Mouse (Mus musculus): ENCODE measurements around the gene Morc3. TPM values are rescaled to one million over a fixed set of nuclear protein-coding genes. Genes with fewer than 3 reads are reported as not detected.
"Not testable (repeated sequence)": the region's sequence is repeated elsewhere in the genome, so short reads cannot be mapped to it uniquely, and the experiment has no call there.

Gene Morc3
- total RNA-seq, 2 experiments from 2014 or later: 16.9 to 21.0 TPM

- intact Hi-C loops (cut with DNase I): loop anchor here (2.0 kb wide), 1 partner anchor 14 kb away; no protein-coding TSS in a partner anchor
- DNase-seq (ENCODE audit: low spot score): no peak
These were observed 15.1 kb upstream of the Morc3 start for GRCm38 (mm10) chr16:93816861-93817260.

- no peak for DNase-seq (ENCODE audit: low spot score)
- intact Hi-C loops (cut with DNase I): loop anchor here (2.0 kb wide), 1 partner anchor 13 kb away; no protein-coding TSS in a partner anchor
These were observed 14.6 kb upstream of the Morc3 start for GRCm38 (mm10) chr16:93817371-93817770.

- intact Hi-C loops (cut with DNase I): no loop called here
- DNase-seq (ENCODE audit: low spot score): no peak
These were observed 13.1 kb upstream of the Morc3 start for GRCm38 (mm10) chr16:93818691-93819324.

- no peak for DNase-seq (ENCODE audit: low spot score)
- intact Hi-C loops (cut with DNase I): no loop called here
These were observed 12.6 kb upstream of the Morc3 start for GRCm38 (mm10) chr16:93819325-93819696.

- DNase-seq (ENCODE audit: low spot score): no peak
- intact Hi-C loops (cut with DNase I): no loop called here
These were observed 11.9 kb upstream of the Morc3 start for GRCm38 (mm10) chr16:93820040-93820439.

- intact Hi-C loops (cut with DNase I): no loop called here
- no peak for DNase-seq (ENCODE audit: low spot score)
These were observed 10.2 kb upstream of the Morc3 start for GRCm38 (mm10) chr16:93821706-93822105.

- not testable (repeated sequence) for DNase-seq (ENCODE audit: low spot score)
These were observed 9.3 kb upstream of the Morc3 start for GRCm38 (mm10) chr16:93822433-93823225.

GRCm38 (mm10) chr16:93824799-93825198, 7.1 kb upstream of the Morc3 start:
- intact Hi-C loops (cut with DNase I): no loop called here
- DNase-seq (ENCODE audit: low spot score): no peak

More at GRCm38 (mm10) chr16:93822433-93823225, 9.3 kb upstream of the Morc3 start:
- intact Hi-C loops (cut with DNase I): not testable (repeated sequence)

- intact Hi-C loops (cut with DNase I): no loop called here
- no peak for DNase-seq (ENCODE audit: low spot score)
These were observed 6.5 kb upstream of the Morc3 start for GRCm38 (mm10) chr16:93825463-93825862.

GRCm38 (mm10) chr16:93826054-93826453, 5.9 kb upstream of the Morc3 start:
- intact Hi-C loops (cut with DNase I): no loop called here
- DNase-seq (ENCODE audit: low spot score): no peak

- intact Hi-C loops (cut with DNase I); DNase-seq (ENCODE audit: low spot score): not testable (repeated sequence)
These were observed 5.4 kb upstream of the Morc3 start for GRCm38 (mm10) chr16:93826478-93826877.

GRCm38 (mm10) chr16:93826909-93827308, 5.0 kb upstream of the Morc3 start:
- DNase-seq (ENCODE audit: low spot score): no peak
- intact Hi-C loops (cut with DNase I): no loop called here

- intact Hi-C loops (cut with DNase I): no loop called here
- no peak for DNase-seq (ENCODE audit: low spot score)
These were observed 2.4 kb upstream of the Morc3 start for GRCm38 (mm10) chr16:93829526-93829925.

GRCm38 (mm10) chr16:93830071-93830470, 1.9 kb upstream of the Morc3 start:
- intact Hi-C loops (cut with DNase I): loop anchor here (2.0 to 5.0 kb wide), 2 partner anchors 13 to 52 kb away; partner anchors contain the start of gene Chaf1b
- DNase-seq (ENCODE audit: low spot score): no peak

GRCm38 (mm10) chr16:93830916-93831315, 1.0 kb upstream of the Morc3 start:
- DNase-seq (ENCODE audit: low spot score): no peak
- intact Hi-C loops (cut with DNase I): loop anchor here (2.0 to 5.0 kb wide), 2 partner anchors 14 to 51 kb away; partner anchors contain the start of gene Chaf1b

- DNase-seq (ENCODE audit: low spot score): no peak
- intact Hi-C loops (cut with DNase I): loop anchor here (5.0 kb wide), 1 partner anchor 50 kb away; the partner anchor contains the start of gene Chaf1b
These were observed 743 bp downstream of the Morc3 start for GRCm38 (mm10) chr16:93832451-93833276.

- DNase-seq (ENCODE audit: low spot score): no peak
- intact Hi-C loops (cut with DNase I): loop anchor here (5.0 kb wide), 1 partner anchor 49 kb away; the partner anchor contains the start of gene Chaf1b
These were observed 1.6 kb downstream of the Morc3 start for GRCm38 (mm10) chr16:93833551-93833950.

GRCm38 (mm10) chr16:93834076-93834475, 2.2 kb downstream of the Morc3 start:
- intact Hi-C loops (cut with DNase I): loop anchor here (5.0 kb wide), 1 partner anchor 48 kb away; the partner anchor contains the start of gene Chaf1b
- no peak for DNase-seq (ENCODE audit: low spot score)

- intact Hi-C loops (cut with DNase I): no loop called here
- DNase-seq (ENCODE audit: low spot score): no peak
These were observed 7.1 kb downstream of the Morc3 start for GRCm38 (mm10) chr16:93839049-93839448.

- intact Hi-C loops (cut with DNase I): no loop called here
- no peak for DNase-seq (ENCODE audit: low spot score)
These were observed 18.6 kb downstream of the Morc3 start for GRCm38 (mm10) chr16:93850527-93850926.
